Comparison of ENCODE assay signal across 17 mouse cellular contexts in genomic region chr2:152346776-152347465, GRCm38 (mm10). TPM values are rescaled to one million over a fixed set of nuclear protein-coding genes. Genes with fewer than 3 reads are reported as not detected.
DNase-seq lines count a peak whose midpoint lies in the region; ATAC-seq lines count a peak whose summit lies in the region.
"Had no signal": no experiment of that assay in that cellular context is flagged by ENCODE, and none has a peak within 500 bp of the region (broad histone marks: within the 10 kb centered on the region; RNA-seq: fewer than 3 reads in every experiment).

No protein-coding gene starts in this region.

- H3K36me3 ChIP-seq in liver, embryonic 12.5 days = no peaks in the 10 kb centered on the region
- no peaks in the 10 kb centered on the region for H3K36me3 ChIP-seq in midbrain, embryonic 11.5 days (ENCODE audit: control insufficient read depth, insufficient read depth, low read length)
- H3K36me3 ChIP-seq: embryonic facial prominence, embryonic 15.5 days; hindbrain, embryonic 15.5 days; midbrain, embryonic 15.5 days; neural tube, embryonic 12.5 days had no signal

- H3K27ac ChIP-seq in liver, embryonic 12.5 days = peak overlapping the region; percentile 91
- H3K27ac ChIP-seq in midbrain, embryonic 11.5 days (ENCODE audit: low read depth, low read length) = no peak overlapping the region
- H3K27ac ChIP-seq: embryonic facial prominence, embryonic 15.5 days; heart, adult 2 months; hindbrain, embryonic 15.5 days; layer of hippocampus, adult 2 months; midbrain, embryonic 15.5 days; neural tube, embryonic 12.5 days had no signal

- peak; percentile 56 for DNase-seq in adrenal gland, postnatal 14 days
- DNase-seq in adrenal gland, postnatal 10 days = no peak
- peak; percentile 67 for DNase-seq in 416B (ENCODE audit: low read depth)
- DNase-seq in c-Kit-positive CD71-negative TER-119-negative erythroid progenitor cells, embryonic 14.5 days (ENCODE audit: low read depth) = peak; percentile 69
- no peak for DNase-seq in neural tube, embryonic 10.5 days (ENCODE audit: extremely low spot score, low spot score)
- no peak for DNase-seq in urinary bladder, adult 18-20 months (ENCODE audit: low spot score in 2 of 2)
- DNase-seq in midbrain, embryonic 11.5 days (ENCODE audit: low spot score, missing footprints) = no peak
- DNase-seq: cerebellum, postnatal 25 days; heart, adult 2 months; lung, postnatal 10 days had no signal

- H3K27me3 ChIP-seq in liver, embryonic 12.5 days (replicated peaks) = peaks cover 13% of the 10 kb centered on the region; the same call in 1 of the 2 replicates
- H3K27me3 ChIP-seq in midbrain, embryonic 11.5 days (ENCODE audit: control insufficient read depth, insufficient read depth, low read length) = peaks cover 5% of the 10 kb centered on the region; the same call in 1 of the 2 replicates
- H3K27me3 ChIP-seq: midbrain, embryonic 15.5 days had no signal

- peak overlapping the region; percentile 67 for H3K4me2 ChIP-seq in liver, embryonic 12.5 days
- no peak overlapping the region for H3K4me2 ChIP-seq in midbrain, embryonic 11.5 days
- H3K4me2 ChIP-seq: embryonic facial prominence, embryonic 15.5 days; hindbrain, embryonic 15.5 days; midbrain, embryonic 15.5 days; neural tube, embryonic 12.5 days had no signal

- H3K9me3 ChIP-seq in liver, embryonic 12.5 days (replicated peaks) = no peaks in the 10 kb centered on the region
- no peaks in the 10 kb centered on the region for H3K9me3 ChIP-seq in midbrain, embryonic 11.5 days (ENCODE audit: control insufficient read depth, low read length)
- H3K9me3 ChIP-seq: embryonic facial prominence, embryonic 15.5 days; hindbrain, embryonic 15.5 days; midbrain, embryonic 15.5 days; neural tube, embryonic 12.5 days had no signal

- 9% methylated on average over 9 of the region's 9 CpGs for WGBS in liver, embryonic 12.5 days (ENCODE audit: insufficient replicate concordance)
- 41% methylated on average over 9 of the region's 9 CpGs for WGBS in midbrain, embryonic 11.5 days

- peak; percentile 80 for ATAC-seq in liver, embryonic 12.5 days
- no peak for ATAC-seq in midbrain, embryonic 11.5 days (ENCODE audit: low FRiP score)
- ATAC-seq: activated CD4-positive, CD25-positive, alpha-beta regulatory T cell, adult 4 months; midbrain, embryonic 15.5 days had no signal

- H3K4me3 ChIP-seq in liver, embryonic 12.5 days = peak overlapping the region; percentile 34; the same call in 1 of the 2 replicates
- H3K4me3 ChIP-seq in midbrain, embryonic 11.5 days (ENCODE audit: low read depth, low read length) = no peak overlapping the region
- H3K4me3 ChIP-seq: embryonic facial prominence, embryonic 15.5 days; heart, adult 2 months; hindbrain, embryonic 15.5 days; layer of hippocampus, adult 2 months; midbrain, embryonic 15.5 days; neural tube, embryonic 12.5 days had no signal

- H3K9ac ChIP-seq in liver, embryonic 12.5 days = peak overlapping the region; percentile 62
- H3K9ac ChIP-seq in midbrain, embryonic 11.5 days (ENCODE audit: low read length) = no peak overlapping the region
- H3K9ac ChIP-seq: embryonic facial prominence, embryonic 15.5 days; hindbrain, embryonic 15.5 days; midbrain, embryonic 15.5 days; neural tube, embryonic 12.5 days had no signal

- H3K4me1 ChIP-seq in liver, embryonic 12.5 days = peaks cover 85% of the 10 kb centered on the region
- H3K4me1 ChIP-seq in midbrain, embryonic 11.5 days (ENCODE audit: control insufficient read depth, insufficient read depth, low read length) = peaks cover 4% of the 10 kb centered on the region

RNA-seq across cellular contexts. Expression of gene Trib3, which starts 3.1 kb away (rescaled TPM):
- 4.5 and 6.0 TPM in 2 replicates for total RNA-seq in adrenal gland, postnatal 14 days (2021)
- total RNA-seq in adrenal gland, postnatal 10 days (2021) = 1 to 10 TPM; 4.6 to 6.8 TPM
- polyA plus RNA-seq in liver, embryonic 12.5 days (2016; fragmentation: Nextera tagmentation; extraction: Ambion mirVana) = 6.1 and 7.2 TPM in 2 replicates
- polyA plus RNA-seq in midbrain, embryonic 11.5 days (2014; fragmentation: Nextera tagmentation; extraction: Ambion mirVana) = 1.1 and 1.2 TPM in 2 replicates

RNA-seq across cellular contexts. Expression of gene Rbck1, which starts 14.5 kb away (rescaled TPM):
- total RNA-seq in adrenal gland, postnatal 14 days (2021) = 104 and 107 TPM in 2 replicates
- 100 to 1,000 TPM in 1 of 2 experiments, 10 to 100 TPM in 1; 92.9 to 124 TPM for total RNA-seq in adrenal gland, postnatal 10 days (2021)
- 67.4 and 69.6 TPM in 2 replicates for polyA plus RNA-seq in liver, embryonic 12.5 days (2016; fragmentation: Nextera tagmentation; extraction: Ambion mirVana)
- 62.0 and 70.1 TPM in 2 replicates for polyA plus RNA-seq in midbrain, embryonic 11.5 days (2014; fragmentation: Nextera tagmentation; extraction: Ambion mirVana)

RNA-seq across cellular contexts. Expression of gene Nrsn2, which starts 29.5 kb away (rescaled TPM):
- 2.8 and 3.0 TPM in 2 replicates for total RNA-seq in adrenal gland, postnatal 14 days (2021)
- total RNA-seq in adrenal gland, postnatal 10 days (2021) = 1 to 10 TPM; 1.8 to 2.8 TPM
- polyA plus RNA-seq in liver, embryonic 12.5 days (2016; fragmentation: Nextera tagmentation; extraction: Ambion mirVana) = 0.08 TPM in 1 of 2 replicates, not detected in the other
- 5.3 and 6.2 TPM in 2 replicates for polyA plus RNA-seq in midbrain, embryonic 11.5 days (2014; fragmentation: Nextera tagmentation; extraction: Ambion mirVana)
- total RNA-seq: heart, adult 2 months had no signal
- polyA plus RNA-seq: activated CD4-positive, CD25-positive, alpha-beta regulatory T cell, adult 4 months had no signal

RNA-seq across cellular contexts. Expression of gene Sox12, which starts 50.9 kb away (rescaled TPM):
- 14.7 and 16.0 TPM in 2 replicates for total RNA-seq in adrenal gland, postnatal 14 days (2021)
- total RNA-seq in adrenal gland, postnatal 10 days (2021) = 10 to 100 TPM; 15.7 to 22.7 TPM
- 3.5 and 3.7 TPM in 2 replicates for polyA plus RNA-seq in liver, embryonic 12.5 days (2016; fragmentation: Nextera tagmentation; extraction: Ambion mirVana)
- polyA plus RNA-seq in midbrain, embryonic 11.5 days (2014; fragmentation: Nextera tagmentation; extraction: Ambion mirVana) = 16.9 and 17.8 TPM in 2 replicates

RNA-seq across cellular contexts. Expression of gene Tbc1d20, which starts 53.3 kb away (rescaled TPM):
- total RNA-seq in adrenal gland, postnatal 14 days (2021) = 145 and 149 TPM in 2 replicates
- 100 to 1,000 TPM; 134 to 144 TPM for total RNA-seq in adrenal gland, postnatal 10 days (2021)
- polyA plus RNA-seq in liver, embryonic 12.5 days (2016; fragmentation: Nextera tagmentation; extraction: Ambion mirVana) = 17.9 and 18.4 TPM in 2 replicates
- 24.2 and 25.0 TPM in 2 replicates for polyA plus RNA-seq in midbrain, embryonic 11.5 days (2014; fragmentation: Nextera tagmentation; extraction: Ambion mirVana)

Comparison
In these comparisons a context has a peak if more than half of its experiments do, and no peak if none do; other contexts are left out.
1. DNase-seq: peak in adrenal gland, postnatal 14 days (single experiment), 416B (single experiment) and c-Kit-positive CD71-negative TER-119-negative erythroid progenitor cells, embryonic 14.5 days (single experiment); none in adrenal gland, postnatal 10 days (single experiment), neural tube, embryonic 10.5 days (single experiment), urinary bladder, adult 18-20 months (0 of 2) and midbrain, embryonic 11.5 days (single experiment).